Mouse (Mus musculus): ENCODE results near the gene Fos. TPM values are rescaled to one million over a fixed set of nuclear protein-coding genes. Genes with fewer than 3 reads are reported as not detected.

Gene Fos
- polyA plus RNA-seq (2014; fragmentation: Illumina TruSeq; extraction: RNeasy Lipid Tissue Mini Kit (QIAGEN cat#74804); ENCODE audit: low read depth, low replicate concordance), result 12.8 TPM

DNA sequence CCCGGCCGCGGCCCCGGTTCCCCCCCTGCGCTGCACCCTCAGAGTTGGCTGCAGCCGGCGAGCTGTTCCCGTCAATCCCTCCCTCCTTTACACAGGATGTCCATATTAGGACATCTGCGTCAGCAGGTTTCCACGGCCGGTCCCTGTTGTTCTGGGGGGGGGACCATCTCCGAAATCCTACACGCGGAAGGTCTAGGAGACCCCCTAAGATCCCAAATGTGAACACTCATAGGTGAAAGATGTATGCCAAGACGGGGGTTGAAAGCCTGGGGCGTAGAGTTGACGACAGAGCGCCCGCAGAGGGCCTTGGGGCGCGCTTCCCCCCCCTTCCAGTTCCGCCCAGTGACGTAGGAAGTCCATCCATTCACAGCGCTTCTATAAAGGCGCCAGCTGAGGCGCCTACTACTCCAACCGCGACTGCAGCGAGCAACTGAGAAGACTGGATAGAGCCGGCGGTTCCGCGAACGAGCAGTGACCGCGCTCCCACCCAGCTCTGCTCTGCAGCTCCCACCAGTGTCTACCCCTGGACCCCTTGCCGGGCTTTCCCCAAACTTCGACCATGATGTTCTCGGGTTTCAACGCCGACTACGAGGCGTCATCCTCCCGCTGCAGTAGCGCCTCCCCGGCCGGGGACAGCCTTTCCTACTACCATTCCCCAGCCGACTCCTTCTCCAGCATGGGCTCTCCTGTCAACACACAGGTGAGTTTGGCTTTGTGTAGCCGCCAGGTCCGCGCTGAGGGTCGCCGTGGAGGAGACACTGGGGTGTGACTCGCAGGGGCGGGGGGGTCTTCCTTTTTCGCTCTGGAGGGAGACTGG is at the start of gene Fos:
Fos (plus strand) TSS at position 410 of the 817 bp plus-strand sequence.

Other genes with a start within 250 kb of the Fos start
- gene Mlh3, start 203.3 kb upstream of the Fos start, polyA plus RNA-seq (2014; fragmentation: Illumina TruSeq; extraction: RNeasy Lipid Tissue Mini Kit (QIAGEN cat#74804); ENCODE audit: low read depth, low replicate concordance), result 7.5 TPM
- 12.1 TPM for gene Acyp1, start 185.5 kb upstream of the Fos start, polyA plus RNA-seq (2014; fragmentation: Illumina TruSeq; extraction: RNeasy Lipid Tissue Mini Kit (QIAGEN cat#74804); ENCODE audit: low read depth, low replicate concordance)
- gene Zc2hc1c, start 185.3 kb upstream of the Fos start, polyA plus RNA-seq (2014; fragmentation: Illumina TruSeq; extraction: RNeasy Lipid Tissue Mini Kit (QIAGEN cat#74804); ENCODE audit: low read depth, low replicate concordance), result 0.50 TPM
- 19.8 TPM for gene Nek9, start 134.5 kb upstream of the Fos start, polyA plus RNA-seq (2014; fragmentation: Illumina TruSeq; extraction: RNeasy Lipid Tissue Mini Kit (QIAGEN cat#74804); ENCODE audit: low read depth, low replicate concordance)
- 153 TPM for gene Tmed10, start 99.0 kb upstream of the Fos start, polyA plus RNA-seq (2014; fragmentation: Illumina TruSeq; extraction: RNeasy Lipid Tissue Mini Kit (QIAGEN cat#74804); ENCODE audit: low read depth, low replicate concordance)
- gene Jdp2, start 125.1 kb downstream of the Fos start, polyA plus RNA-seq (2014; fragmentation: Illumina TruSeq; extraction: RNeasy Lipid Tissue Mini Kit (QIAGEN cat#74804); ENCODE audit: low read depth, low replicate concordance), result not detected
- 0.45 TPM for gene Batf, start 212.8 kb downstream of the Fos start, polyA plus RNA-seq (2014; fragmentation: Illumina TruSeq; extraction: RNeasy Lipid Tissue Mini Kit (QIAGEN cat#74804); ENCODE audit: low read depth, low replicate concordance)